Mouse (Mus musculus): Measurements from ENCODE around the gene Dlgap4. TPM values are rescaled to one million over a fixed set of nuclear protein-coding genes. Genes with fewer than 3 reads are reported as not detected.

Dlgap4 gene
- total RNA-seq, 2 experiments from 2014 or later: 8.3 to 9.0 TPM

- 0 out of 2 replicates have a peak, but pooled peaks have one; percentile 12 for ATAC-seq (replicated peaks; ENCODE audit: low FRiP score, poor library complexity, severe bottlenecking)
These were observed 1.5 kb downstream of the Dlgap4 start for GRCm38 (mm10) chr2:156614661-156615654.

- ATAC-seq (replicated peaks; ENCODE audit: low FRiP score, poor library complexity, severe bottlenecking): no peak
These were observed 3.0 kb downstream of the Dlgap4 start for GRCm38 (mm10) chr2:156616513-156616912.

GRCm38 (mm10) chr2:156617536-156617935, 4.0 kb downstream of the Dlgap4 start:
- ATAC-seq (replicated peaks; ENCODE audit: low FRiP score, poor library complexity, severe bottlenecking): no peak

- ATAC-seq (replicated peaks; ENCODE audit: low FRiP score, poor library complexity, severe bottlenecking): no peak
These were observed 7.4 kb downstream of the Dlgap4 start for GRCm38 (mm10) chr2:156620874-156621273.

GRCm38 (mm10) chr2:156621449-156621848, 7.9 kb downstream of the Dlgap4 start:
- no peak for ATAC-seq (replicated peaks; ENCODE audit: low FRiP score, poor library complexity, severe bottlenecking)

- ATAC-seq (replicated peaks; ENCODE audit: low FRiP score, poor library complexity, severe bottlenecking): no peak
These were observed 8.7 kb downstream of the Dlgap4 start for GRCm38 (mm10) chr2:156622192-156622591.

GRCm38 (mm10) chr2:156623246-156623645, 9.7 kb downstream of the Dlgap4 start:
- no peak for ATAC-seq (replicated peaks; ENCODE audit: low FRiP score, poor library complexity, severe bottlenecking)

GRCm38 (mm10) chr2:156625307-156625706, 11.8 kb downstream of the Dlgap4 start:
- no peak for ATAC-seq (replicated peaks; ENCODE audit: low FRiP score, poor library complexity, severe bottlenecking)

- no peak for ATAC-seq (replicated peaks; ENCODE audit: low FRiP score, poor library complexity, severe bottlenecking)
These were observed 12.6 kb downstream of the Dlgap4 start for GRCm38 (mm10) chr2:156626119-156626518.

- ATAC-seq (replicated peaks; ENCODE audit: low FRiP score, poor library complexity, severe bottlenecking): no peak
These were observed 13.0 kb downstream of the Dlgap4 start for GRCm38 (mm10) chr2:156626544-156626943.

- ATAC-seq (replicated peaks; ENCODE audit: low FRiP score, poor library complexity, severe bottlenecking): no peak
These were observed 14.4 kb downstream of the Dlgap4 start for GRCm38 (mm10) chr2:156627917-156628316.

- ATAC-seq (replicated peaks; ENCODE audit: low FRiP score, poor library complexity, severe bottlenecking): no peak
These were observed 16.8 kb downstream of the Dlgap4 start for GRCm38 (mm10) chr2:156630288-156630687.

- ATAC-seq (replicated peaks; ENCODE audit: low FRiP score, poor library complexity, severe bottlenecking): no peak
These were observed 19.2 kb downstream of the Dlgap4 start for GRCm38 (mm10) chr2:156632721-156633120.

GRCm38 (mm10) chr2:156635091-156635490, 21.6 kb downstream of the Dlgap4 start:
- ATAC-seq (replicated peaks; ENCODE audit: low FRiP score, poor library complexity, severe bottlenecking): no peak

GRCm38 (mm10) chr2:156641141-156641540, 27.6 kb downstream of the Dlgap4 start:
- ATAC-seq (replicated peaks; ENCODE audit: low FRiP score, poor library complexity, severe bottlenecking): no peak

- ATAC-seq (replicated peaks; ENCODE audit: low FRiP score, poor library complexity, severe bottlenecking): no peak
These were observed 29.4 kb downstream of the Dlgap4 start for GRCm38 (mm10) chr2:156642931-156643330.

GRCm38 (mm10) chr2:156643406-156643805, 29.9 kb downstream of the Dlgap4 start:
- ATAC-seq (replicated peaks; ENCODE audit: low FRiP score, poor library complexity, severe bottlenecking): no peak

GRCm38 (mm10) chr2:156645145-156645544, 31.6 kb downstream of the Dlgap4 start:
- ATAC-seq (replicated peaks; ENCODE audit: low FRiP score, poor library complexity, severe bottlenecking): no peak

GRCm38 (mm10) chr2:156646877-156647276, 33.4 kb downstream of the Dlgap4 start:
- no peak for ATAC-seq (replicated peaks; ENCODE audit: low FRiP score, poor library complexity, severe bottlenecking)

GRCm38 (mm10) chr2:156648042-156648441, 34.5 kb downstream of the Dlgap4 start:
- ATAC-seq (replicated peaks; ENCODE audit: low FRiP score, poor library complexity, severe bottlenecking): no peak

GRCm38 (mm10) chr2:156649450-156649849, 35.9 kb downstream of the Dlgap4 start:
- ATAC-seq (replicated peaks; ENCODE audit: low FRiP score, poor library complexity, severe bottlenecking): no peak

All from erythroblast, adult 5-6 weeks (primary cell).